Mouse (Mus musculus): Measurements from ENCODE around the gene Hoxb3.
A peak's percentile ranks its signal among the peaks of the same experiment; 100 is the strongest.

The Hoxb3 gene

DNA sequence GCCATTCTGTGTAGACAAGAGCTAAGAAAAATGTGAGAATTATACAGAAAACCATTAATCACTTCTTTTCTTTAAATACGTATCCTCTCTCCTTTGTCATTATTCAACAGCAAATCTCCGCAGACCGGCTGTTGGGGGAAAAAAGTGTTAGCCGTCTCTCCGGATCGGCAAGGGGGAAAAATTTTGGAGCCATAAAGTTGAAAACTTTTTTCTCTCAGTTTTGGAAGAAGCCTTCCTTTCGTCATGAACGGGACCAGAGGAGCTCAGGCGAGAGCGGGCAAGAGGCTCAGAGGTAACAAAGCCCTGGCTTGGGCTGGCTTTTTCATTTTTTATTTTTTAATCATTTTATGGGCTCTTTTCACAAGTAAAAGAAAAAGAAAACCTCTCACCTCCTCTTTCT lies at the start of gene Hoxb3:
Gene Hoxb3, plus strand, starts transcription at position 173 of the 400 bp plus-strand sequence.
- DNase-seq, result no peak

DNA sequence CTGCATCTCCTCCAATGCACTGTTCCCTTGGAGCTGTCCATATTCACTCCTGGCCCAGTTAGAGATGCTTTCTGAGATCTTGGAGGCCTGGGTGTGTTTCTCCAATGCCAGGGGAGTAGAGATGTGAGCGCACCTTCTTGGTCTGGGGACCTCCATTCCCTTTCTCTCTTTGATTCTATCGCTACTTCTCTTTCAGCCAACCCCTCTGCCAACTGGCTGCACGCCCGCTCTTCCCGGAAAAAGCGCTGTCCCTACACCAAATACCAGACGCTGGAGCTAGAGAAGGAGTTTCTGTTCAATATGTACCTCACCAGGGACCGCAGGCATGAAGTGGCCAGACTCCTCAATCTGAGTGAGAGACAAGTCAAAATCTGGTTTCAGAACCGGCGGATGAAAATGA lies 48.7 kb upstream of the Hoxb3 start:
- DNase-seq, result no peak

- no peak for DNase-seq
Observed at GRCm38 (mm10) chr11:96275896-96276295, 47.2 kb upstream of the Hoxb3 start.

GRCm38 (mm10) chr11:96277151-96278044 lies 45.7 kb upstream of the Hoxb3 start:
- DNase-seq, result no peak

- DNase-seq, result no peak
Observed at GRCm38 (mm10) chr11:96278324-96278723, 44.8 kb upstream of the Hoxb3 start.

GRCm38 (mm10) chr11:96278773-96279172 lies 44.4 kb upstream of the Hoxb3 start:
- peak; percentile 77 for DNase-seq

DNA sequence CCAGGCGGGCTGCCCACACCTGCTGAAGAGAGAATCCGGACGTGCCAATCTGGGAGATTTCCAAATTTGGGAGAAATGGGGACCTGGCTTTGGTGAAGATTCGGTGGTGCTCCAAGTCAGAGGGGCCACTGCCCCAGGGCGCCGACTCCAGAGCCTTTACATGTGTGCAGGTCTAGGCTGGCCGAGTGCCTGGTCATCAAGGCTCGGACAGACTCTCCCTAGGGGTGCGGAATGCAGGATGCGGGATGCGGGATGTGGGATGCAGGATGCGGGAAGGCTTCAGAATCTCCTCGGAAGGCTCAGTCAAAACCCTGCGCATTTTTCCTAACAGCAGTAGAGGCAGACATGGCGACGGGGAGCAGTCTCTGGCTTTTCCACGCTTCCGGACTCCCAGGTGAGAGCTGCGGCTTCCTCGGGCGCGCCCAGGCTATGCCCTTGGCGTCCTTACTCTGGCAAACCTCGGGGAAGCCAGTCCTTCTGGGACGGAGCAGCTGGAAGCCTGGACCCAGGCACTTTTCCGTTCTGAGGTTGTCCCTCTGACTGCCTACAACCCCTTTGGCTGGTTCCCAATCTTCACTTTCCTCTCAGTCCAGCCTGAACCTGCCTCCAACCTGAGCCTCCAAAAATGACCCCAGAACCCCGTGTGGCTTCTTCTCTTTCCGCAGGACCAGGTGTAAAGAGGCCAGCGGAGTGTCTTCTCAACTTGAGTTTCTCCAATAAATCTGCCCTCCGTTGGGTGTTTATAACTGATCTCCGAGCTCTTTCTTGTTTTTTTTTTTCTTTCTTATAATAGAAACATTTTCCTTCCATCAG lies 43.5 kb upstream of the Hoxb3 start:
- no peak for DNase-seq

DNA sequence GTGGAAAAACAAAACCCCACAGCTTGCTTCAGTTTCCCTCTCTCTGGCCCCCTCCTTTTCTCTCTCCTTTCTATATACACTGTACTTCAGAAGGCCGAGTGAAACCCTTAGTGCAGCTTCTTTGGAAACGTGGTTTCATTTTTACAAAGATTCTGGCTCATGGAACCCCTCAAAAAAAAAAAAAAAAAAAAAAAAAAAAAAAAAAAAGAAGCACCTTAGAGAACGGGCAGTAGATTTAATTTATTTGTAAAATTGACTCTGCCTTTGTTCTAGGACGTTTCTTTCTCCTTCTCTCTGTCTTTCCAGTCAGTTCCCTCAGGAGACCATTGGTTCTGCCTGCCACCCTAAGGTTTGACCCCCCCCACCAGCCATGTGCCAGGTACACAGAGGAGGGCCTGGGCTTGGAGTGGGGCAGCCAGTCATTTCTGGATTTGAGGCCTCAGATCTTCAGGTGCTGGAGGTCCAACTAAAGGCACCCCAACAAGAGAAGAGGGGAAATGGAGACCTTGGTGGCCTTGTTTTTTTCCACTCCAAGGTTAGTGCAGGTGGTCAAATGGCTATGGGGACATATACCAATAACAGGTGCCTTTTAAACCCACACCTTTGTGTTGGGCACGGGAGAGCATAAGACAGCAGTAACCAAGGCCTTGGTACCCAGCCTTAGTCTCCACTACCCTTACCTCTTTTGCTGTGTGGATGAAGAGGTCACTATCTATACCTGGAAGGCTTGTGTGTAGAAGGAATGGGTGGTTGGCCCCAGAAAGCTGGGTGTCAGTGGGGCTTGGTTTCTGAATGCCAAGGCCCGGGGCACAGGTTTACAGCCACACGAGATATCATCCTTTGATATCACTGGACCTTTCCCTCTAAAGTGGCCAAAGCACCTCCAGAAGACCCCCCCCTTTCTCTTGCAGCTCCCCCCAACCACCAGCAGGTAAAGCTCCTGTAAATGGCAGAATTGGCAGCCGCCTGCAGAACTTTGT lies 42.4 kb upstream of the Hoxb3 start:
- no peak for DNase-seq

DNA sequence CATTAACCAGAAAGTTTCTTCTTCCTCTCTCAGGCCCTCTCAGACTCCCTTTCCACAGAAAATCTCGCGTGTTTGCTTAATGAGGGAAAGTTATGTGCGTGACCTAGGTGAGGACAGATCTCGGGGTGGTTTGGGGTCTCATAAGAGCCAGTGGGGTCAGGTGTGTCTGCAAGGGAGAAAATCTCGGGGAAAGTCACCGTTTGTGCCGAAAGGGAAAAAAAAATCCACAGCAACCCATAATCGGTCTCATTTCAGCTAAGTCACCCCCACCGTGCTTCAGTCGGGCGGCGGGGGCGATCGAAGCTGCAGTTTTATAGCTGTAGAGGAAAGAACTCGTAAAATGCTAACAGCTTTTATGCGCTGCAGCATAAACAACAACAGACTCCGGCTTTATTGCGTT lies 41.7 kb upstream of the Hoxb3 start:
- DNase-seq, result no peak

DNA sequence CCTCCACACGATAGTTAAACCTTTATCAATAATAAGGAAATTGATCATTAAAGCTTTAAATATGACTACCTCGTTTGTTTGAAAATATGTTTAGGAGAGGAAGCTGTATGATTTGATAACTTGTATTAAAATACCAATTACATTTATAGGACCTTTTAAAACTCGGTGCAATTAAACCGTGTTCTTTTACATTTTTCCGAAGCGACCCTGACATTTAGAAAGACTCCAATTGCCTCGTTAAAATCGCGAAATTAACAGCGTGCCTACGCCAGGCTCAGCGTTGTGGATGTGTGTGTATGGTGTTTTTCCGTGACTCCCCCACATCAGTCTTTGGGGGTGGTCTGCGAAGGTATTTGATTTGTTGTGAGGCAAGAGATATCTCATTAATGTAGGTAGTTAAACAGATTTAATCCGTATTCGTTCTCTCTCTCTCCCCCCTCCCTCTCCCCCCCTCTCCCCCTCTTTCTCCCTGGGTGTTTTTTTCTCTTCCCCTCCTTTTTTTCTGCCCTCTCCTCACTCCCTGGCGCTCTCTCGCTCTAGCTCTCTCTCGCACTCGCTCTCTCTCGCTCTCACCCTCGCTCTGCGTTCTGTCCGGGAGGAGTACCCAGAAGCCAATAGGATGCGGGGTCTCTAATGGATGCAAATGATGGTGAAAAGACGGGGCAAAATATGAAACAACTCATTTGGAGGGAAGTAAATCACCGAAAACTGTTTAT lies 41.1 kb upstream of the Hoxb3 start, which contains the start of gene Hoxb8:
Gene Hoxb8, plus strand, starts transcription at position 51 of the 716 bp plus-strand sequence.
- DNase-seq, result no peak

DNA sequence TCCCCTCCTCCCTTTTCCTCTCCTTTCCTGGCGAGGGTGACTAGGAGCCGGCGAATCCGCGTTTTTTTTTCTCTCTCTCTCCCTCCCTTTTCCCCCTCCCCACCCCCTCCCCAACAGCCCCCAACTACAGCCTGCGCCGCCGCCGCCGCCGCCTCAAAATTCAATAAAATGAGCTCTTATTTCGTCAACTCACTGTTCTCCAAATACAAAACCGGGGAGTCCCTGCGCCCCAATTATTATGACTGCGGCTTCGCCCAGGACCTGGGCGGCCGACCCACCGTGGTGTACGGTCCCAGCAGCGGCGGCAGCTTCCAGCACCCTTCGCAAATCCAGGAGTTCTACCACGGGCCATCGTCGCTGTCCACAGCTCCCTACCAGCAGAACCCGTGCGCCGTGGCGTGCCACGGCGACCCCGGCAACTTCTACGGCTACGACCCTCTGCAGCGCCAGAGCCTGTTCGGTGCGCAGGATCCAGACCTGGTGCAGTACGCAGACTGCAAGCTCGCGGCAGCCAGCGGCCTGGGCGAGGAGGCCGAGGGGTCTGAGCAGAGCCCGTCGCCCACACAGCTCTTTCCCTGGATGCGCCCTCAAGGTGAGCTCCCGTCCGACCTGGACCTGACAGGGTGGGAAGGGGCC lies 40.2 kb upstream of the Hoxb3 start:
- DNase-seq, result no peak

- DNase-seq, result no peak
Observed at GRCm38 (mm10) chr11:96284041-96284749, 38.9 kb upstream of the Hoxb3 start.

DNA sequence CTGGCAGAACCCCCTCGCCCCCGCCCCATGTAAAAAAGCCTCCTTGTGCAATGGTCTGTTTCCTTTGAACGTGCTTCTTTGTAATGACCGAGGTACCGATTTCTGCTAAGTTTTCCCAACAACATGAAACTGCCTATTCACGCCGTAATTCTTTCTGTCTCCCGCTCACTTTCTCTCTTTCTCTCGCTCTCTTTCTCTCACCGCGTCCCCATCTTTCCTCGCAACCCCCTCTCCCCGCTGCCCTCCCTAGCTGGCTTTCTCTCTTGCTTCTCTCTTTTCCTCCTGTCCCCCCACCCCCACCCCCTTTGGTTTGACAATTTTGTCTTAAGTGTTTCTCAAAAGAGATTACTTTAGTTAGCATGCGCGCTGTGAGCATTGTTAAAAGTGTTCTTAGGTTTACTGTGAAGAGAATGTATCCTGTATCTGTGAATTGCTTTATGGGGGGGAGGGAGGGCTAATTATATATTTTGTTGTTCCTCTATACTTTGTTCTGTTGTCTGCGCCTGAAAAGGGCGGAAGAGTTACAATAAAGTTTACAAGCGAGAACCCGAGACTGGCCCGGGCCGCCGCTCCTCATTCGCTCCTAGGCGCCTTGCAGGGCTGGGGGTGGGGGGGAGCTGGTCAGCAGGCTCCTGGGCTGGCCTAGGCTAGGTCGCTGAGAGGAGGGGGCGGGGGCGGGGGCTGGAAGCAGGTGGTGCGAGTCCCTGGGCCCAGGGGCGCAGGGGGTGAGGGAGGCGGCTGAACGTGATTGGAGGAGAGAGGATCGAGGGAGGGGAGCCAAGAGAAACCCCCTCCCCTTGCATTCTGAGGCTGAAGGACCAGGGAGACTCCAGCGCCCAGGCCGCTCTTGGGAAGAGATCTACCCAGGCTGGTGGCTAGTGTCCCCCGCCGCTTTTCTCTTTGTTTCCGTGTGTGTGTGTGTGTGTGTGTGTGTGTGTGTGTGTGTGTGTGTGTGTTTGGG lies 38.1 kb upstream of the Hoxb3 start:
- DNase-seq, result no peak

GRCm38 (mm10) chr11:96285771-96286738 lies 37.1 kb upstream of the Hoxb3 start, which contains the start of gene Hoxb7:
Gene Hoxb7, plus strand, starts transcription at chr11:96286623.
- DNase-seq, result no peak

DNA sequence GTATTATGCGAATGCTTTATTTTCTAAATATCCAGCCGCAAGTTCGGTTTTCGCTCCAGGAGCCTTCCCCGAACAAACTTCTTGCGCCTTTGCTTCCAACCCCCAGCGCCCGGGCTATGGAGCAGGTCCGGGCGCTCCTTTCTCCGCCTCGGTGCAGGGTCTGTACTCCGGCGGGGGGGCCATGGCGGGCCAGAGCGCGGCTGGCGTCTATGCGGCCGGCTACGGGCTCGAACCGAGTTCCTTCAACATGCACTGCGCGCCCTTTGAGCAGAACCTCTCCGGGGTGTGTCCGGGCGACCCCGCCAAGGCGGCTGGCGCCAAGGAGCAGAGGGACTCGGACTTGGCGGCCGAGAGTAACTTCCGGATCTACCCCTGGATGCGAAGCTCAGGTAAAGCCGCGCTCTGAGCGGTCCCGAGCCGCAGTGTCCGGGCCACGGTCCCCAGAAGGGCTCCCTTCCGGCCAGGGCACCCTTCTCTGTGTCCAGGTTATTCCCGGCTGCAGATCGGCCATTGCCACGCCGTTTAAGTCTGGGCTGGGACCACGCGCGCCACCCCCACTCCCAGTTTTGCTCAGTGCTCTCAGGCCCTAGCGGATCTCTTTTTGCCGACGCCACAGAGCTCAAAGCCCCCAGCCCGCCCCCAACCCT lies 36.3 kb upstream of the Hoxb3 start:
- DNase-seq, result no peak

GRCm38 (mm10) chr11:96287411-96287810 lies 35.7 kb upstream of the Hoxb3 start:
- no peak for DNase-seq

DNA sequence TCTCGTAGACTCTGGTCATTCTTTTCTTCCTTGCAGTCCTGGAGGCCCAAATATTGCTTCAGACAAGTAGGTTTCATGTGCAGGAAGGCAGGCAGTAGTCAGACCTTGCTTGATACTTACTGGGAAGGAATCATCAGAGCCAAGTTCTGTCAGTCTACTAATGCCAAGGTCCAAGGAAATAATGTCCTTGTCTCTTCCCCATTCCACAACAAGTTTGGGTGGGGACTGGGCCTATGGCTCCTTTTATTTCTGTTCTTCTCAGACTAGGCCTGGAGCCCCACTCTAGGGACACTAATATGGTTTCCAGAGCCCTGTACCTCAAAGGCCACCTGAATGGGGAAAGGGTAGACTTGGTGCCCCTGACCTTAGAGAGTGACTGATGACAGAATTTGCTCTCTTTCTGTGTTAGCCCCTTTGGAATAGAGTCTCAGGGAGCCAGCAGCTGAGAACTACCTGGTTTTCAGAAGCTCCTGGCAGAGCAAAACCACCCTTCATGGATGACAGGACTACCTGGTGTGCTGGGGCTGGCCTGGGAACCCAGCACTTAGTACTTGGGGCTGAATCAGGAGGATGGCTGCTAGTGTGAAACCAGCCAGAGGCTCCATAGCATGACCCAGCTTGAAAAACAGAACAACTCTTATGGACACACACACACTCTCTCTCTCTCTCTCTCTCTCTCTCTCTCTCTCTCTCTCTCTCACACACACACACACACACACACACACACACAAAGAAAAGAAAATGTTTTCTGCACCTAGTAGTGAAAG lies 34.5 kb upstream of the Hoxb3 start:
- no peak for DNase-seq

Data from cerebellum, adult 9-10 months (tissue).